In the genomic region with DNA sequence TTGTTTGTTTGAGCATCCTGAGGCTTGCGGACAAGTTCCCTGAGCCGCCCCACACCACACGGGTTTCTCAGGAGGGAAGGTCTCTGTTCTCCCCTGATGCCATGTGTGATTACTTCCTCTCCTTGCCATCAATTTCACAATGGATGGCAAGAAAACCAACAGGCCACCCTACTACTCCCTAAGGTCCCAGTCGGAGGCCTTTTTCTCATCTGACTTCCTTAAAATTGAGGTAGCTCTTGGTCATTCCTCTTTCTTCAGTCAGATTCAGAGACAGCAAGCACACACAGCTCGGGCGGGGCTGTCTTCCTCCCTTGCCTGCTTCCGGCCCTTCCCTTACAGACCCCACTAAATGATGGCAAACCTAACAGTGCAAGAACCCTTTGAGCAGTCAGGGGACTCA, we compare ENCODE assay signal across 19 mouse cellular contexts. TPM values are rescaled to one million over a fixed set of nuclear protein-coding genes. Genes with fewer than 3 reads are reported as not detected.
DNase-seq lines count a peak whose midpoint lies in the region; ATAC-seq and TF ChIP-seq lines count a peak whose summit lies in the region.
"Had no signal": no experiment of that assay in that cellular context is flagged by ENCODE, and none has a peak within 500 bp of the region (broad histone marks: within the 10 kb centered on the region; RNA-seq: fewer than 3 reads in every experiment).

No protein-coding gene starts in this region.

- H3K4me1 ChIP-seq in hindbrain, embryonic 13.5 days (replicated peaks), result peaks cover 22% of the 10 kb centered on the region
- H3K4me1 ChIP-seq in hindbrain, embryonic 12.5 days, result peaks cover 6% of the 10 kb centered on the region; the same call in 1 of the 2 replicates
- peaks cover 4% of the 10 kb centered on the region; the same call in 1 of the 2 replicates for H3K4me1 ChIP-seq in lung, postnatal 0 days (ENCODE audit: insufficient read depth, low read depth, low read length)
- peaks cover 6% of the 10 kb centered on the region for H3K4me1 ChIP-seq in lung, adult 2 months (ENCODE audit: control insufficient read depth, insufficient read depth, low read length)
- peaks cover 6% of the 10 kb centered on the region for H3K4me1 ChIP-seq in thymus, adult 2 months (replicated peaks; ENCODE audit: control insufficient read depth, insufficient read depth, low read length)

- WGBS in hindbrain, embryonic 13.5 days, result 88% methylated on average over 7 of the region's 7 CpGs
- WGBS in hindbrain, embryonic 12.5 days, result 82% methylated on average over 7 of the region's 7 CpGs
- 72% methylated on average over 7 of the region's 7 CpGs for WGBS in lung, postnatal 0 days
- WGBS in lung, adult 2 months, result 62% methylated on average over 7 of the region's 7 CpGs
- 11% methylated on average over 7 of the region's 7 CpGs for WGBS in macrophage (ENCODE audit: missing documents)
- WGBS in thymus, adult 2 months, result 70% methylated on average over 7 of the region's 7 CpGs

- H3K36me3 ChIP-seq in hindbrain, embryonic 13.5 days, result peaks cover 25% of the 10 kb centered on the region
- H3K36me3 ChIP-seq in hindbrain, embryonic 12.5 days, result peaks cover 16% of the 10 kb centered on the region
- H3K36me3 ChIP-seq in lung, postnatal 0 days (ENCODE audit: insufficient read depth, low read length), result 0 out of 2 replicates have a peak, but pooled peaks cover 3% of the 10 kb centered on the region
- H3K36me3 ChIP-seq in macrophage (ENCODE audit: inconsistent target), result peaks cover 23% of the 10 kb centered on the region; the same call in 1 of the 2 replicates
- H3K36me3 ChIP-seq in thymus, adult 2 months (ENCODE audit: control insufficient read depth, insufficient read depth, low read length), result peaks cover 1% of the 10 kb centered on the region; the same call in 1 of the 2 replicates
- H3K36me3 ChIP-seq: heart, embryonic 15.5 days; midbrain, embryonic 15.5 days had no signal

- H3K9me3 ChIP-seq in hindbrain, embryonic 13.5 days, result no peaks in the 10 kb centered on the region
- H3K9me3 ChIP-seq in hindbrain, embryonic 12.5 days (replicated peaks), result no peaks in the 10 kb centered on the region
- no peaks in the 10 kb centered on the region for H3K9me3 ChIP-seq in lung, postnatal 0 days (ENCODE audit: low read length)
- H3K9me3 ChIP-seq: heart, embryonic 15.5 days; limb, embryonic 10.5 days; midbrain, embryonic 15.5 days had no signal

- no peak for ATAC-seq in hindbrain, embryonic 13.5 days (ENCODE audit: low FRiP score)
- no peak for ATAC-seq in hindbrain, embryonic 12.5 days (ENCODE audit: low FRiP score)
- no peak for ATAC-seq in lung, postnatal 0 days
- ATAC-seq in frontal cortex, adult (ENCODE audit: low TSS enrichment), result no peak
- ATAC-seq: CD4-positive, CD25-positive, alpha-beta regulatory T cell, adult 4 months; midbrain, embryonic 15.5 days had no signal

- H3K79me2 ChIP-seq in macrophage (ENCODE audit: inconsistent target), result peaks cover 85% of the 10 kb centered on the region

- DNase-seq in lung, postnatal 0 days (ENCODE audit: low spot score), result peak; percentile 41
- no peak for DNase-seq in lung, adult 2 months
- DNase-seq in thymus, adult 2 months, result no peak
- no peak for DNase-seq in embryo, embryonic 11 days
- DNase-seq: adrenal gland, postnatal 25 days; cerebellum, adult 11 months; cerebellum, adult 9-11 months; heart, postnatal 36 days; kidney, adult 11 months had no signal

- TF ChIP-seq EP300 in lung, postnatal 0 days (IDR thresholded peaks at IDR 0.05), result no peak

- H3K27ac ChIP-seq in hindbrain, embryonic 13.5 days, result peak overlapping the region; percentile 35; the same call in 1 of the 2 replicates
- H3K27ac ChIP-seq in hindbrain, embryonic 12.5 days, result no peak overlapping the region
- H3K27ac ChIP-seq in lung, postnatal 0 days (ENCODE audit: low read length), result no peak overlapping the region
- peak overlapping the region; percentile 44 for H3K27ac ChIP-seq in macrophage
- no peak overlapping the region for H3K27ac ChIP-seq in thymus, adult 2 months (ENCODE audit: control insufficient read depth, insufficient read depth, low read length)
- H3K27ac ChIP-seq: heart, embryonic 15.5 days; limb, embryonic 10.5 days; midbrain, embryonic 15.5 days; stomach, postnatal 0 days had no signal

- no peak overlapping the region for H3K4me2 ChIP-seq in hindbrain, embryonic 13.5 days
- no peak overlapping the region for H3K4me2 ChIP-seq in hindbrain, embryonic 12.5 days (replicated peaks)
- H3K4me2 ChIP-seq in lung, postnatal 0 days (replicated peaks; ENCODE audit: low read depth, low read length), result no peak overlapping the region
- H3K4me2 ChIP-seq: heart, embryonic 15.5 days; midbrain, embryonic 15.5 days had no signal

- no peak overlapping the region; the same call in 1 of the 2 replicates for H3K9ac ChIP-seq in hindbrain, embryonic 13.5 days
- no peak overlapping the region for H3K9ac ChIP-seq in hindbrain, embryonic 12.5 days
- H3K9ac ChIP-seq in lung, postnatal 0 days (replicated peaks; ENCODE audit: low read depth), result no peak overlapping the region
- H3K9ac ChIP-seq: heart, embryonic 15.5 days; midbrain, embryonic 15.5 days had no signal

- TF ChIP-seq POLR2A in lung, adult 2 months (IDR thresholded peaks at IDR 0.05; ENCODE audit: borderline replicate concordance, extremely low read depth, low read depth, low read length), result no peak
- no peak for TF ChIP-seq POLR2A in thymus, adult 2 months (IDR thresholded peaks at IDR 0.05; ENCODE audit: control insufficient read depth, extremely low read depth, insufficient read depth, low read length, poor library complexity)

- no peaks in the 10 kb centered on the region for H3K27me3 ChIP-seq in hindbrain, embryonic 13.5 days
- no peaks in the 10 kb centered on the region for H3K27me3 ChIP-seq in hindbrain, embryonic 12.5 days
- no peaks in the 10 kb centered on the region for H3K27me3 ChIP-seq in lung, postnatal 0 days (replicated peaks; ENCODE audit: insufficient read depth, low read length)
- no peaks in the 10 kb centered on the region for H3K27me3 ChIP-seq in thymus, adult 2 months (ENCODE audit: control insufficient read depth, insufficient read depth, low read length)
- H3K27me3 ChIP-seq: heart, embryonic 15.5 days; midbrain, embryonic 15.5 days had no signal

- H3K4me3 ChIP-seq in hindbrain, embryonic 13.5 days, result no peak overlapping the region
- no peak overlapping the region for H3K4me3 ChIP-seq in hindbrain, embryonic 12.5 days
- no peak overlapping the region for H3K4me3 ChIP-seq in lung, postnatal 0 days (ENCODE audit: low read depth, low read length)
- no peak overlapping the region for H3K4me3 ChIP-seq in lung, adult 2 months (replicated peaks; ENCODE audit: extremely low read depth, low read depth, low read length)
- H3K4me3 ChIP-seq in macrophage (ENCODE audit: inconsistent target), result no peak overlapping the region
- no peak overlapping the region for H3K4me3 ChIP-seq in thymus, adult 2 months (ENCODE audit: control insufficient read depth, insufficient read depth, low read length)
- H3K4me3 ChIP-seq: heart, embryonic 15.5 days; limb, embryonic 10.5 days; midbrain, embryonic 15.5 days had no signal

- TF ChIP-seq CTCF in lung, postnatal 0 days (IDR thresholded peaks at IDR 0.05), result no peak
- TF ChIP-seq CTCF in lung, adult 2 months (IDR thresholded peaks at IDR 0.05; ENCODE audit: insufficient read depth, low read length), result no peak
- no peak for TF ChIP-seq CTCF in thymus, adult 2 months (IDR thresholded peaks at IDR 0.05; ENCODE audit: borderline replicate concordance, control insufficient read depth, extremely low read depth, insufficient read depth, low read length, poor library complexity)

RNA-seq across cellular contexts. Expression of gene Sh2d4b, which starts 26.5 kb away (rescaled TPM):
- 1.1 and 1.9 TPM in 2 replicates for polyA plus RNA-seq in hindbrain, embryonic 13.5 days (2015; fragmentation: Nextera tagmentation; extraction: Ambion mirVana)
- 0.83 and 1.4 TPM in 2 replicates for polyA plus RNA-seq in hindbrain, embryonic 12.5 days (2016; fragmentation: Nextera tagmentation; extraction: Ambion mirVana)
- polyA plus RNA-seq in lung, postnatal 0 days (2015; fragmentation: Nextera tagmentation; extraction: Ambion mirVana), result 0.38 and 0.58 TPM in 2 replicates
- 0.41 and 0.54 TPM in 2 replicates for polyA plus RNA-seq in lung, adult 2 months (2012; rRNA removed)
- 10 to 100 TPM in 3 of 26 experiments, 1 to 10 TPM in 22, not detected in 1; 1.6 to 15.1 (median 4.5) TPM for total RNA-seq in macrophage (2018; cell fraction: chromatin; rRNA removed)
- under 1 TPM in 25 of 26 experiments, not detected in 1; 0.15 to 0.71 (median 0.33) TPM for total RNA-seq in macrophage (2018; cell fraction: cytosol; rRNA removed)
- 1 to 10 TPM in 21 of 26 experiments, under 1 TPM in 5; 0.36 to 6.4 (median 2.0) TPM for total RNA-seq in macrophage (2018; cell fraction: nucleus; rRNA removed)
- 0.16 to 0.45 TPM (median 0.20 TPM) in 3 replicates for polyA plus RNA-seq in macrophage (2018)
- polyA plus RNA-seq in thymus, adult 2 months (2012; rRNA removed), result 5.4 and 7.0 TPM in 2 replicates
- polyA plus RNA-seq: liver, adult 2 months had no signal

RNA-seq across cellular contexts. Expression of gene Tspan14, which starts 47.1 kb away (rescaled TPM):
- 76.4 and 77.0 TPM in 2 replicates for polyA plus RNA-seq in hindbrain, embryonic 13.5 days (2015; fragmentation: Nextera tagmentation; extraction: Ambion mirVana)
- 84.3 and 95.0 TPM in 2 replicates for polyA plus RNA-seq in hindbrain, embryonic 12.5 days (2016; fragmentation: Nextera tagmentation; extraction: Ambion mirVana)
- 77.3 and 84.9 TPM in 2 replicates for polyA plus RNA-seq in lung, postnatal 0 days (2015; fragmentation: Nextera tagmentation; extraction: Ambion mirVana)
- polyA plus RNA-seq in lung, adult 2 months (2012; rRNA removed), result 82.2 and 94.2 TPM in 2 replicates
- 10 to 100 TPM; 13.5 to 89.6 (median 60.6) TPM for total RNA-seq in macrophage (2018; cell fraction: chromatin; rRNA removed)
- 10 to 100 TPM; 26.7 to 98.5 (median 51.9) TPM for total RNA-seq in macrophage (2018; cell fraction: cytosol; rRNA removed)
- 100 to 1,000 TPM in 4 of 26 experiments, 10 to 100 TPM in 22; 29.7 to 119 (median 77.9) TPM for total RNA-seq in macrophage (2018; cell fraction: nucleus; rRNA removed)
- polyA plus RNA-seq in macrophage (2018), result 51.5 to 93.5 TPM (median 73.8 TPM) in 3 replicates
- 86.4 and 87.4 TPM in 2 replicates for polyA plus RNA-seq in thymus, adult 2 months (2012; rRNA removed)

Comparison
In these comparisons a context has a peak if more than half of its experiments do, and no peak if none do; other contexts are left out.
1. H3K27ac ChIP-seq: peak in hindbrain, embryonic 13.5 days (single experiment) and macrophage (single experiment); none in hindbrain, embryonic 12.5 days (single experiment), lung, postnatal 0 days (single experiment) and thymus, adult 2 months (single experiment).